Comparison of ENCODE assay signal across 21 mouse cellular contexts in genomic region chr16:85333543-85333942, GRCm38 (mm10).
A peak's percentile ranks its signal among the peaks of the same experiment; 100 is the strongest.
DNase-seq lines count a peak whose midpoint lies in the region; ATAC-seq and TF ChIP-seq lines count a peak whose summit lies in the region.
"Had no signal": no experiment of that assay in that cellular context is flagged by ENCODE, and none has a peak within 500 bp of the region (broad histone marks: within the 10 kb centered on the region; RNA-seq: fewer than 3 reads in every experiment).

No protein-coding gene starts in this region.

- no peak overlapping the region for H3K27ac ChIP-seq in lung, postnatal 0 days (ENCODE audit: low read length)
- H3K27ac ChIP-seq: embryonic facial prominence, embryonic 15.5 days; forebrain, embryonic 15.5 days; heart, embryonic 10.5 days; hindbrain, embryonic 15.5 days; limb, embryonic 10.5 days; liver, embryonic 13.5 days; macrophage; neural tube, embryonic 13.5 days had no signal

- DNase-seq in adrenal gland, adult 2 months, result peak; percentile 22
- DNase-seq in adrenal gland, postnatal 4 days (ENCODE audit: low spot score in 2 of 2), result no peak
- DNase-seq in kidney, postnatal 14 days, result peak; percentile 6
- DNase-seq in kidney, adult 18-20 months, result no peak
- DNase-seq in lung, postnatal 0 days (ENCODE audit: low spot score), result peak; percentile 61
- no peak for DNase-seq in lung, adult 18-20 months
- DNase-seq in layer of hippocampus, postnatal 25 days (ENCODE audit: extremely low spot score in 1 of 2, low spot score in 1 of 2), result no peak
- DNase-seq: cerebellum, adult 9-10 months; kidney, adult 9 months; liver, embryonic 13.5 days; thymus, postnatal 25 days had no signal

- no peak for TF ChIP-seq EP300 in lung, postnatal 0 days (IDR thresholded peaks at IDR 0.05)

- H3K4me3 ChIP-seq in lung, postnatal 0 days (ENCODE audit: low read depth, low read length), result no peak overlapping the region
- H3K4me3 ChIP-seq: embryonic facial prominence, embryonic 15.5 days; forebrain, embryonic 15.5 days; heart, embryonic 10.5 days; hindbrain, embryonic 15.5 days; limb, embryonic 10.5 days; liver, embryonic 13.5 days; myocyte; neural tube, embryonic 13.5 days had no signal

- 49% methylated on average over 3 of the region's 3 CpGs for WGBS in lung, postnatal 0 days

- peak; percentile 47 for ATAC-seq in lung, postnatal 0 days
- ATAC-seq: activated CD4-positive, CD25-positive, alpha-beta regulatory T cell, adult 4 months; forebrain, embryonic 15.5 days; midbrain, embryonic 16.5 days had no signal

- no peak overlapping the region for H3K9ac ChIP-seq in lung, postnatal 0 days (replicated peaks; ENCODE audit: low read depth)
- H3K9ac ChIP-seq: embryonic facial prominence, embryonic 15.5 days; forebrain, embryonic 15.5 days; hindbrain, embryonic 15.5 days; liver, embryonic 13.5 days; neural tube, embryonic 13.5 days had no signal

- no peaks in the 10 kb centered on the region for H3K4me1 ChIP-seq in lung, postnatal 0 days (ENCODE audit: insufficient read depth, low read depth, low read length)
- H3K4me1 ChIP-seq: embryonic facial prominence, embryonic 15.5 days; forebrain, embryonic 15.5 days; heart, embryonic 10.5 days; hindbrain, embryonic 15.5 days; limb, embryonic 10.5 days; liver, embryonic 13.5 days; neural tube, embryonic 13.5 days had no signal

- no peak for TF ChIP-seq CTCF in lung, postnatal 0 days (IDR thresholded peaks at IDR 0.05)

- H3K36me3 ChIP-seq in lung, postnatal 0 days (ENCODE audit: insufficient read depth, low read length), result no peaks in the 10 kb centered on the region
- H3K36me3 ChIP-seq: embryonic facial prominence, embryonic 15.5 days; forebrain, embryonic 15.5 days; heart, embryonic 10.5 days; hindbrain, embryonic 15.5 days; limb, embryonic 10.5 days; liver, embryonic 13.5 days; neural tube, embryonic 13.5 days had no signal

- H3K9me3 ChIP-seq in lung, postnatal 0 days (ENCODE audit: low read length), result no peaks in the 10 kb centered on the region
- H3K9me3 ChIP-seq: embryonic facial prominence, embryonic 15.5 days; forebrain, embryonic 15.5 days; heart, embryonic 10.5 days; hindbrain, embryonic 15.5 days; limb, embryonic 10.5 days; liver, embryonic 13.5 days; neural tube, embryonic 13.5 days had no signal

- no peaks in the 10 kb centered on the region for H3K27me3 ChIP-seq in lung, postnatal 0 days (replicated peaks; ENCODE audit: insufficient read depth, low read length)
- H3K27me3 ChIP-seq: embryonic facial prominence, embryonic 15.5 days; forebrain, embryonic 15.5 days; hindbrain, embryonic 15.5 days; liver, embryonic 13.5 days; neural tube, embryonic 13.5 days had no signal

- H3K4me2 ChIP-seq in lung, postnatal 0 days (replicated peaks; ENCODE audit: low read depth, low read length), result no peak overlapping the region
- H3K4me2 ChIP-seq: embryonic facial prominence, embryonic 15.5 days; forebrain, embryonic 15.5 days; hindbrain, embryonic 15.5 days; liver, embryonic 13.5 days; neural tube, embryonic 13.5 days had no signal

Comparison
In these comparisons a context has a peak if more than half of its experiments do, and no peak if none do; other contexts are left out.
1. DNase-seq: peak in adrenal gland, adult 2 months (single experiment), kidney, postnatal 14 days (single experiment) and lung, postnatal 0 days (single experiment); none in adrenal gland, postnatal 4 days (0 of 2), kidney, adult 18-20 months (single experiment), lung, adult 18-20 months (0 of 2) and layer of hippocampus, postnatal 25 days (0 of 2).